8 mouse cellular contexts compared by ENCODE assay signal in genomic region chr12:54405066-54405465, GRCm38 (mm10).
DNase-seq lines count a peak whose midpoint lies in the region; ATAC-seq and TF ChIP-seq lines count a peak whose summit lies in the region.

No protein-coding gene starts in this region.

- no peak overlapping the region for H3K27ac ChIP-seq in kidney, embryonic 15.5 days
- H3K27ac ChIP-seq in liver, embryonic 11.5 days (ENCODE audit: low read depth, low read length): no peak overlapping the region
- no peak overlapping the region for H3K27ac ChIP-seq in intestine, embryonic 15.5 days

- ATAC-seq in kidney, embryonic 15.5 days (replicated peaks; ENCODE audit: low FRiP score): no peak
- ATAC-seq in hematopoietic stem cell, adult 5-6 weeks (replicated peaks in 1 of 2; ENCODE audit: insufficient read depth in 1 of 2, low FRiP score in 2 of 2, low TSS enrichment in 1 of 2, low read depth in 1 of 2, poor library complexity in 2 of 2, severe bottlenecking in 2 of 2): peak; percentile 63 to 69; a peak in 2 of 4 replicates
- no peak for ATAC-seq in liver, embryonic 11.5 days (replicated peaks; ENCODE audit: low FRiP score)
- ATAC-seq in intestine, embryonic 15.5 days: no peak

- H3K9ac ChIP-seq in kidney, embryonic 15.5 days: no peak overlapping the region
- no peak overlapping the region for H3K9ac ChIP-seq in liver, embryonic 11.5 days (ENCODE audit: low read depth, low read length)
- no peak overlapping the region for H3K9ac ChIP-seq in intestine, embryonic 15.5 days

- H3K4me1 ChIP-seq in kidney, embryonic 15.5 days: no peaks in the 10 kb centered on the region
- H3K4me1 ChIP-seq in liver, embryonic 11.5 days (replicated peaks; ENCODE audit: control insufficient read depth, insufficient read depth, low read length): no peaks in the 10 kb centered on the region
- H3K4me1 ChIP-seq in intestine, embryonic 15.5 days (replicated peaks): no peaks in the 10 kb centered on the region

- H3K79me2 ChIP-seq in myocyte (ENCODE audit: control insufficient read depth, insufficient read depth): no peaks in the 10 kb centered on the region

- no peaks in the 10 kb centered on the region for H3K36me3 ChIP-seq in kidney, embryonic 15.5 days
- H3K36me3 ChIP-seq in liver, embryonic 11.5 days (ENCODE audit: control insufficient read depth, insufficient read depth, low read length): no peaks in the 10 kb centered on the region
- H3K36me3 ChIP-seq in myocyte (ENCODE audit: control insufficient read depth, insufficient read depth): no peaks in the 10 kb centered on the region
- H3K36me3 ChIP-seq in intestine, embryonic 15.5 days: no peaks in the 10 kb centered on the region

- H3ac ChIP-seq in myocyte (ENCODE audit: control insufficient read depth, insufficient read length): no peak overlapping the region

- no peaks in the 10 kb centered on the region for H3K27me3 ChIP-seq in kidney, embryonic 15.5 days
- H3K27me3 ChIP-seq in liver, embryonic 11.5 days (replicated peaks; ENCODE audit: control insufficient read depth, insufficient read depth, low read length): no peaks in the 10 kb centered on the region
- H3K27me3 ChIP-seq in myocyte (ENCODE audit: control insufficient read depth, insufficient read depth, insufficient read length): no peaks in the 10 kb centered on the region
- H3K27me3 ChIP-seq in intestine, embryonic 15.5 days (replicated peaks): no peaks in the 10 kb centered on the region

- WGBS in kidney, embryonic 15.5 days: 80% methylated on average over 14 of the region's 14 CpGs
- 51% methylated on average over 14 of the region's 14 CpGs for WGBS in liver, embryonic 11.5 days
- 63% methylated on average over 14 of the region's 14 CpGs for WGBS in intestine, embryonic 15.5 days

- no peaks in the 10 kb centered on the region for H3K9me3 ChIP-seq in kidney, embryonic 15.5 days (replicated peaks)
- no peaks in the 10 kb centered on the region for H3K9me3 ChIP-seq in liver, embryonic 11.5 days (ENCODE audit: control insufficient read depth, low read length)
- no peaks in the 10 kb centered on the region for H3K9me3 ChIP-seq in intestine, embryonic 15.5 days

- TF ChIP-seq POLR2A in myocyte (IDR thresholded peaks at IDR 0.05; ENCODE audit: insufficient read length, low read depth): no peak

- no peak overlapping the region for H3K4me2 ChIP-seq in kidney, embryonic 15.5 days
- peak overlapping the region; percentile 18 for H3K4me2 ChIP-seq in liver, embryonic 11.5 days
- peak overlapping the region; percentile 58 for H3K4me2 ChIP-seq in myocyte (ENCODE audit: low read depth)
- no peak overlapping the region for H3K4me2 ChIP-seq in intestine, embryonic 15.5 days (replicated peaks)

- DNase-seq in kidney, adult 11 months: peak; percentile 27
- DNase-seq in adrenal gland, adult 2 months: peak; percentile 53
- peak; percentile 21 to 38 for DNase-seq in frontal cortex, postnatal 25 days (ENCODE audit: low spot score in 2 of 2)
- no peak for DNase-seq in liver, embryonic 11.5 days (ENCODE audit: low spot score)

- H3K4me3 ChIP-seq in kidney, embryonic 15.5 days (replicated peaks): no peak overlapping the region
- H3K4me3 ChIP-seq in liver, embryonic 11.5 days (ENCODE audit: low read depth, low read length): no peak overlapping the region
- H3K4me3 ChIP-seq in myocyte: no peak overlapping the region
- H3K4me3 ChIP-seq in intestine, embryonic 15.5 days (replicated peaks): no peak overlapping the region

TF ChIP-seq in myocyte, 11 proteins besides CTCF, POLR2A, EP300 and RAD21:
- TF ChIP-seq E2F4 (IDR thresholded peaks at IDR 0.05; ENCODE audit: insufficient read depth): no peak
- no peak for TF ChIP-seq MYOD1 (IDR thresholded peaks at IDR 0.05; ENCODE audit: control insufficient read depth in 1 of 3, insufficient read length in 2 of 3, low read depth in 2 of 3)
- TF ChIP-seq TCF12 (IDR thresholded peaks at IDR 0.05; ENCODE audit: insufficient read depth, poor library complexity, severe bottlenecking): no peak
- peak; percentile 31 for TF ChIP-seq USF1 (IDR thresholded peaks at IDR 0.05; ENCODE audit: low read depth)
- no peak for TF ChIP-seq MAX (IDR thresholded peaks at IDR 0.05; ENCODE audit: low read depth)
- TF ChIP-seq CEBPB (IDR thresholded peaks at IDR 0.05; ENCODE audit: insufficient read depth, poor library complexity, severe bottlenecking): peak; percentile 68; the same call in 1 of the 2 replicates
- peak in 1 of 3 experiments; percentile 42 for TF ChIP-seq MYOG (IDR thresholded peaks at IDR 0.05; ENCODE audit: control insufficient read depth in 1 of 3, insufficient read depth in 1 of 3, insufficient read length in 2 of 3, low read depth in 2 of 3)

Comparison
In these comparisons a context has a peak if more than half of its experiments do, and no peak if none do; other contexts are left out.
1. ATAC-seq: peak in hematopoietic stem cell, adult 5-6 weeks (2 of 2); none in kidney, embryonic 15.5 days (single experiment), liver, embryonic 11.5 days (single experiment) and intestine, embryonic 15.5 days (single experiment).
2. H3K4me2 ChIP-seq: peak in liver, embryonic 11.5 days (single experiment) and myocyte (single experiment); none in kidney, embryonic 15.5 days (single experiment) and intestine, embryonic 15.5 days (single experiment).